Mouse (Mus musculus): ENCODE results near the gene Atp2b1. TPM values are rescaled to one million over a fixed set of nuclear protein-coding genes. Genes with fewer than 3 reads are reported as not detected.
A peak's percentile ranks its signal among the peaks of the same experiment; 100 is the strongest.

The Atp2b1 gene
- polyA plus RNA-seq, 1 experiment from 2014 or later, result 149 TPM

DNA sequence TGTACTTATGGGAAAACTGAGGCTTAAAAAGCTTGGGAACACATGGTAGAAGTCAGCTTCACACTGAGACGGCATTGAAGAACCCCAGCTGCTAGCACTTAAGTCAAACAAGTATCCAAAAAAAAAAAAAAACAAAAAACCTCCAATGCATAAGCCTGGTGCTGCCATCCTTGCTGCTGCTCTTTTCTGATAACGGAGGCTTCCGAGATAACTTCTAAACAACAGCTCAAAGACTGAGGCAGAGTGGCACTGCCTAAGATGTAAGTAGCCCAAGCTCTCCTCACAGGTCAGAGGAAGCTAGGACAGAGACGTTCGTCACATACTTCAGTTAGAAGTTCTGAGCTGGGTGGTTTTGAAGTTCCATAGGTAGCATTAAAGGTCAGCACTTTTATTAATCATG lies 113.3 kb downstream of the Atp2b1 start:
- no peak overlapping the region for H3K9ac ChIP-seq (ENCODE audit: low read depth, low read length)
- no peak for ATAC-seq (ENCODE audit: low FRiP score, low TSS enrichment)
- 87% methylated on average over 5 of the region's 5 CpGs for WGBS
- no peak overlapping the region for H3K4me2 ChIP-seq (replicated peaks; ENCODE audit: low read depth, low read length)
- no peaks in the 10 kb centered on the region for H3K4me1 ChIP-seq (ENCODE audit: control insufficient read depth, insufficient read depth, low read length)
- no peaks in the 10 kb centered on the region for H3K27me3 ChIP-seq (ENCODE audit: control insufficient read depth, insufficient read depth, low read length)
- no peak overlapping the region for H3K27ac ChIP-seq (ENCODE audit: low read depth, low read length)
- H3K36me3 ChIP-seq (ENCODE audit: control insufficient read depth, insufficient read depth, low read length), result 0 out of 2 replicates have a peak, but pooled peaks cover 6% of the 10 kb centered on the region
- H3K4me3 ChIP-seq (ENCODE audit: low read length), result no peak overlapping the region
- H3K9me3 ChIP-seq (ENCODE audit: control insufficient read depth, low read length), result no peaks in the 10 kb centered on the region

DNA sequence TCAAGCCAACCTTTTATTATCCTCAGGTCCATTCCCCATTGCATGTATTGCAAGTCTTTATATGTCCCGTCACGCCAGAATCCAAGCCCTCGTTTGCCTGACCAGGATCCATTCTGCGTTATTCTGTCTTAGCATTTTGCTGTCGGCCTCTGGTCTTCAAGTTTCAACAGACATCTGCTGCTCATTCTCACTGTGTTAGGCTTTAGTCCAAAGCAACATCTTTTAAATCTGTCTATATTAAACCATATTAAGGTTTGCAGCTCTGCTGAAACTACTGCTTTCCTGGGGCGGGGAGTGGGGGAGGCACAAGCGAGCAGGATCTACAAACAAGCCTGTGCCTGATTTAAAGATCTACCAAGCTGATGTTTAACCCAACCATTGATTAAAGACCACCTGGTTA lies 115.6 kb downstream of the Atp2b1 start:
- no peak for ATAC-seq (ENCODE audit: low FRiP score, low TSS enrichment)
- no peaks in the 10 kb centered on the region for H3K27me3 ChIP-seq (ENCODE audit: control insufficient read depth, insufficient read depth, low read length)
- H3K9ac ChIP-seq (ENCODE audit: low read depth, low read length), result no peak overlapping the region
- H3K36me3 ChIP-seq (ENCODE audit: control insufficient read depth, insufficient read depth, low read length), result 0 out of 2 replicates have a peak, but pooled peaks cover 3% of the 10 kb centered on the region
- WGBS, result 90% methylated on average over 7 of the region's 7 CpGs
- no peaks in the 10 kb centered on the region for H3K9me3 ChIP-seq (ENCODE audit: control insufficient read depth, low read length)
- no peaks in the 10 kb centered on the region for H3K4me1 ChIP-seq (ENCODE audit: control insufficient read depth, insufficient read depth, low read length)
- no peak overlapping the region for H3K4me2 ChIP-seq (replicated peaks; ENCODE audit: low read depth, low read length)
- no peak overlapping the region for H3K27ac ChIP-seq (ENCODE audit: low read depth, low read length)
- H3K4me3 ChIP-seq (ENCODE audit: low read length), result no peak overlapping the region

DNA sequence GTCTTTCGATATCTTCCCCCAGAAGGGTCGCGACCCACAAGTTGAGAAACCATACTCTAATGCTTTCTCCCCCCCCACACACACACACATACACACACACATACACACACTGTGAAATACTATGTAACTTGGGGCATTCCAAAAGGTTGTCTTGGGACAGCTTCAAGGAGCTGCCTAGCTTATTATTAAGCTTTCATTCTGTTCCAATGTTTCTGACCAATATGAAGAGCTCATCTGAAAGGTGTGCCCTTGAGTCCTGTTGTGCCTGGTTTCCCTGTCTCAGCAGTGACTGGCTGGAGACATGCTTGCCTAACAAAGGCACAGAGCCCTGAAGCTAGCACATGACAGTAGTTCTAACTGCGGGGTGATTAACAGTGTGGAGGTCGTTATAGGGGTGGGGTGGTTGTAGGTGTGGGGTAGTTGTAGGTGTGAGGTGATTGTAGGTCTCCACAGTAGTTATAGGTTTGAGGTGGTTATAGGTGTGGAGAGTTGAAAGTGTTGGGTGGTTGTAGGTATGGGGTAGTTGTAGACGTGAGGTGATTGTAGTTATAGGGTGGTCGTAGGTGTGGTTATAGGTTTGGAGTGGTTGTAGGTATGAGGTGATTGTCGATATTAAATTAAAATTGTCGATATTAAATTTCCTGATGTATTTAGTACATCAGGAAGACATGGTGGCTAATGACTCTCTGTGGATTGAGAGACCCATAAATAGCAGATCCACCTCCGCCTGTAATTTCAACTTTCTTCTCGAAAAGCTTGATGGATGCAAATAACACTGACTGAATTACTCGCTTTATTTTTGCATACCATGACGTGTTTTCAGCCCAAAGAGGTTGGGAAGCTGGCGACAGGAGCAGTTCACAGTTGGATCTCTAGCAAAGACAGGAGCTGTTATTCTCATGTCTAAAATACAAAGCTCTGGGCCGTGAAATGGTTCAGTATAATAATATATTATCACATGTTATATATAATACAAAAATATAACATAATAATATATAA lies 119.9 kb downstream of the Atp2b1 start:
- Histone ChIP-seq H3K36me3 (ENCODE audit: control insufficient read depth, insufficient read depth, low read length) (no peaks in the 10 kb centered on the region), H3K9ac (ENCODE audit: low read depth, low read length) (no peak overlapping the region), H3K4me1 (ENCODE audit: control insufficient read depth, insufficient read depth, low read length) (0 out of 2 replicates have a peak, but pooled peaks cover 6% of the 10 kb centered on the region), H3K4me2 (replicated peaks; ENCODE audit: low read depth, low read length) (no peak overlapping the region), H3K9me3 (ENCODE audit: control insufficient read depth, low read length) (no peaks in the 10 kb centered on the region), H3K27me3 (ENCODE audit: control insufficient read depth, insufficient read depth, low read length) (no peaks in the 10 kb centered on the region), H3K27ac (ENCODE audit: low read depth, low read length) (no peak overlapping the region), H3K4me3 (ENCODE audit: low read length) (no peak overlapping the region)
- no peak for ATAC-seq (ENCODE audit: low FRiP score, low TSS enrichment)
- 92% methylated on average over 15 of the region's 15 CpGs for WGBS

DNA sequence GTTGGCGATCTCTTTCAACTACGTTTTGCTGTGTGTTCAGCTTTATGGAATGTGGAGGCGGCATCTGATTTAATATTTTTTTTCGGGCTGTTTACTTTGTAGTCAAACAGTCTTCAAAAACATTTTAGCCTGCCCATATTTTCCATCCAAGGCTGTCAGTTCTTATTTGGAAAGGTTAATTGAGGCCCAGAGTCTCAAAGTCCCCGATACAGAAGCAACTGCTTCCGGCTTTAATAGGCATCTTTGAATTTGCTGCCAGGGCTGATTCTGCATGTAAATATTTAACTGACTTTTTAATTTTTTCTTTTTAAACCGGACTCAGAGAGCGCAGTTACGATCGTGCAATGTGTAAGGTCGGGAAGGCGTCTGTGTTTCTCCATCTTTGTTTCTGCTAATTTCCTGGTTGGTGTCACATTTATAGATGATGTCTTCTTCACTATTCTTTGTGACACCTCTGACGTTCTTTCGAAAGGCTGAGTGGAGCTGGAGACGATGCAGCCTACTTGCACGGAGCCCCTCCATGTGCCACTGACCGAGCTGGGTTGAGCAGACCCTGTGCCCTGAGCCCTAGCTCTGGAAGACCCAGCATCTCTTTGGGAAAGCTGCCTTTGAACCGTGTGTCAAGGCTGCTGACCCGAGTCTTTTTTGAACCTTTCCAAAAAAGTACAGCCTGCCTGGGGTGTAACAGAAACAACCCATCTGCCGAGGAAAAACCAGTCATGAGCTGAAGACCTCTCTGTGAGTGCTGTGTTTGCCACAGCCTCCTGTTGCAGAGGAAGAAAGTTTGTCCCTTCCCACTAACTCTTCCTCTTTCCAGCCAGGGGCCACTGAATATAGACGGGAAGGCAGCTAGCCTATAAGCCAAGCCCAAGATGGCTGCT lies 123.2 kb downstream of the Atp2b1 start:
- 74% methylated on average over 21 of the region's 21 CpGs for WGBS
- no peak for ATAC-seq (ENCODE audit: low FRiP score, low TSS enrichment)
- Histone ChIP-seq H3K9me3 (ENCODE audit: control insufficient read depth, low read length) (no peaks in the 10 kb centered on the region), H3K36me3 (ENCODE audit: control insufficient read depth, insufficient read depth, low read length) (no peaks in the 10 kb centered on the region), H3K4me3 (ENCODE audit: low read length) (no peak overlapping the region), H3K4me2 (replicated peaks; ENCODE audit: low read depth, low read length) (no peak overlapping the region), H3K9ac (ENCODE audit: low read depth, low read length) (no peak overlapping the region), H3K27me3 (ENCODE audit: control insufficient read depth, insufficient read depth, low read length) (no peaks in the 10 kb centered on the region), H3K27ac (ENCODE audit: low read depth, low read length) (0 out of 2 replicates have a peak overlapping the region, but pooled peaks have one; percentile 24), H3K4me1 (ENCODE audit: control insufficient read depth, insufficient read depth, low read length) (0 out of 2 replicates have a peak, but pooled peaks cover 6% of the 10 kb centered on the region)

DNA sequence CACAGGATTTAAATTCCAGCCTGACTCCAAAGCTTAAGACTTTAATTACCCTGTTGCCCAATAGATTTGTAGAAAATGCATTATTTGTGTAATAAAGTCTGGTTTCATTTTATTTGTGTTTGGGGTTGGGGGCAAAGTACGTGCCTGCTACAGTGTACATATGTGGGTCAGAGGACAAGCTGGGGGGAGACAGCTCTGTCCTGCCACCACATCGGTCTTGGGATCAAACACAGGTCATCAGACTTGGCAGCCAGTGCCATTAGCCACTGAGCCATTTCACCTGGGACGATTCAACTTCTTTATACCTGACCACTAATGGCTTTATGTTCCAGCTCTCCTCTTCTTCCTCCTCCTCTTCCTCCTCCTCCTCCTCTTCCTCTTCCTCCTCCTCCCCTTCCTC lies 124.7 kb downstream of the Atp2b1 start:
- Histone ChIP-seq H3K9ac (ENCODE audit: low read depth, low read length) (no peak overlapping the region), H3K36me3 (ENCODE audit: control insufficient read depth, insufficient read depth, low read length) (no peaks in the 10 kb centered on the region), H3K4me1 (ENCODE audit: control insufficient read depth, insufficient read depth, low read length) (0 out of 2 replicates have a peak, but pooled peaks cover 6% of the 10 kb centered on the region), H3K27me3 (ENCODE audit: control insufficient read depth, insufficient read depth, low read length) (no peaks in the 10 kb centered on the region), H3K9me3 (ENCODE audit: control insufficient read depth, low read length) (no peaks in the 10 kb centered on the region), H3K4me3 (ENCODE audit: low read length) (no peak overlapping the region), H3K4me2 (replicated peaks; ENCODE audit: low read depth, low read length) (no peak overlapping the region), H3K27ac (ENCODE audit: low read depth, low read length) (no peak overlapping the region)
- ATAC-seq (ENCODE audit: low FRiP score, low TSS enrichment), result no peak
- WGBS, result 79% methylated on average over 3 of the region's 3 CpGs

DNA sequence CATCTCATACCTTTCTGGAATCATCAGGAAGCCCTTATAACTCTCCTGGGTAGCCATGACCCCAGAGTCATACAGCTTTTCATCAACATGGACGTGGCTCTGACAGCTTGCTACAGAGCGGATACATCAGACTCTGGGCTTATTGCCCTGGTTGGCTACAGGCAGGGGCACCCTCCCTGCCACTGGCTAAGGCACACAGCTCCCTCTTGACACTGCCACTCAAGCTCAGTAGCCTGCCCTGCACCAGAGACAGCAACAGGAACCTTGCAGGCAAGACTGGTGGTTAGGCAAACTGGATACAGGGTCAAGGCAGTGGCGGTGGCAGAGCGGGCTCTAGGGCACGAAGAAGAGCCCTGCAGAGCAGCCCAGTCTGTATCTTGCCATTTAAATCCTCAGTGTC lies 126.0 kb downstream of the Atp2b1 start:
- H3K9ac ChIP-seq (ENCODE audit: low read depth, low read length), result no peak overlapping the region
- H3K27ac ChIP-seq (ENCODE audit: low read depth, low read length), result no peak overlapping the region
- H3K4me1 ChIP-seq (ENCODE audit: control insufficient read depth, insufficient read depth, low read length), result 0 out of 2 replicates have a peak, but pooled peaks cover 6% of the 10 kb centered on the region
- no peaks in the 10 kb centered on the region for H3K27me3 ChIP-seq (ENCODE audit: control insufficient read depth, insufficient read depth, low read length)
- H3K36me3 ChIP-seq (ENCODE audit: control insufficient read depth, insufficient read depth, low read length), result no peaks in the 10 kb centered on the region
- no peak overlapping the region for H3K4me2 ChIP-seq (replicated peaks; ENCODE audit: low read depth, low read length)
- H3K4me3 ChIP-seq (ENCODE audit: low read length), result no peak overlapping the region
- 78% methylated on average over 5 of the region's 5 CpGs for WGBS
- no peaks in the 10 kb centered on the region for H3K9me3 ChIP-seq (ENCODE audit: control insufficient read depth, low read length)
- no peak for ATAC-seq (ENCODE audit: low FRiP score, low TSS enrichment)

DNA sequence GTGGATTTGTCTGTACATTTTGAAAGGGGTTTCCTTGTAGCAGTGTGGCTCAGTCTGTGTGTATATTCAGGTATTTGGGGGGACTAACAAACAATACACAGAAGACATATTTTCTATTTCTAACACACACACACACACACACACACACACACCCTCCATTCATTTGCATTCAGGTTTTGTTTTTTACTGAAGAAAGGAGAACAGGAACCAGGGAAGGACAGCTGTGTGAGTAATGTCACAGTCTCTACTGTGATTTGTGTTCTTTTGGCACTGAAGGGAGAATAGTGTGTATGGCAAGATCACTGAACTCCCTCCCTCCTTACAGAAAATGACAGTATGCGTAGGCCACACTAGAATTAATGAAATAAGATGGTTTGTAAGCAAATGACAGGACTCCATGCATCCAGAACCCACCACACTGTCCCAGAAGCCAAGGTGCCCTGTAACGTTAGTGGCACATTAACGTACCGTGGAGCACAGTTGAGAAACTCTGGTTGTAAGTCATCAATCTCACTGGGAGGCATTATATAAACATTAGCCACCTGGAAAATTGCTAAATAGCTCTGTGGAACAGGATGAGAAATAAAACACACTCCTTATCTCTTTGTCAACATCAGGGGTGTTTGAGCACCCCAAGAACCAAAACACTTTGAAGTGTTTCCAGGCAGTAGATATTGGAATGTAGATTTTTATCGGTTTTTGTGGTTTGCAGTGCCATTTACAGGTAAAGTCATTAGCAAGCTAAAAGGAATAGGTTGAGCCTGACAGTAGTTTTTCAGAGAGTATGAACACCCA lies 132.7 kb downstream of the Atp2b1 start:
- no peak overlapping the region for H3K4me3 ChIP-seq (ENCODE audit: low read length)
- no peaks in the 10 kb centered on the region for H3K27me3 ChIP-seq (ENCODE audit: control insufficient read depth, insufficient read depth, low read length)
- H3K36me3 ChIP-seq (ENCODE audit: control insufficient read depth, insufficient read depth, low read length), result no peaks in the 10 kb centered on the region
- ATAC-seq (ENCODE audit: low FRiP score, low TSS enrichment), result peak; percentile 83; the same call in 1 of the 2 replicates
- peaks cover 4% of the 10 kb centered on the region; the same call in 1 of the 2 replicates for H3K4me1 ChIP-seq (ENCODE audit: control insufficient read depth, insufficient read depth, low read length)
- H3K9ac ChIP-seq (ENCODE audit: low read depth, low read length), result no peak overlapping the region
- WGBS, result 21% methylated on average over 5 of the region's 5 CpGs
- no peaks in the 10 kb centered on the region for H3K9me3 ChIP-seq (ENCODE audit: control insufficient read depth, low read length)
- no peak overlapping the region for H3K4me2 ChIP-seq (replicated peaks; ENCODE audit: low read depth, low read length)
- H3K27ac ChIP-seq (ENCODE audit: low read depth, low read length), result no peak overlapping the region

DNA sequence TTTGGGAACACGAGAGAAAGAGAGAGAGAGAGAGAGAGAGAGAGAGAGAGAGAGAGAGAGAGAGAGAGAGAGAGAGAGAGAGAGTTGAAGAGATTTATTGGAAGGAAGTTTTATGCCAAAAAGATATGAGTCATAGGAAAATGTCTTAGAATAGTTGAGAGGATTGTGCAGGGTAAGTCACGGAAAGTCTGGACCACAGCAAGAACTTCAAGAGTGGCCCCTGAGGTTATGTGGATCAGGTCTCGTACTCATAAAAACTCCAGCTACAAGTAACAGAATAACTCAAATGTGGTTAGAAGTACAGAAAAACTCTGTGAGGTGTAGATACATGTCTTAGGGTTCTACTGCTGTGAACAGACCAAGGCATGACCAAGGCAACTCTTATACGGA lies 133.3 kb downstream of the Atp2b1 start:
- WGBS, result 55% methylated on average over 4 of the region's 4 CpGs
- H3K36me3 ChIP-seq (ENCODE audit: control insufficient read depth, insufficient read depth, low read length), result no peaks in the 10 kb centered on the region
- no peak overlapping the region for H3K4me2 ChIP-seq (replicated peaks; ENCODE audit: low read depth, low read length)
- H3K4me3 ChIP-seq (ENCODE audit: low read length), result no peak overlapping the region
- no peak overlapping the region for H3K27ac ChIP-seq (ENCODE audit: low read depth, low read length)
- no peaks in the 10 kb centered on the region for H3K9me3 ChIP-seq (ENCODE audit: control insufficient read depth, low read length)
- H3K9ac ChIP-seq (ENCODE audit: low read depth, low read length), result no peak overlapping the region
- peaks cover 4% of the 10 kb centered on the region; the same call in 1 of the 2 replicates for H3K4me1 ChIP-seq (ENCODE audit: control insufficient read depth, insufficient read depth, low read length)
- no peaks in the 10 kb centered on the region for H3K27me3 ChIP-seq (ENCODE audit: control insufficient read depth, insufficient read depth, low read length)
- ATAC-seq (ENCODE audit: low FRiP score, low TSS enrichment), result no peak

All from kidney, embryonic 14.5 days (tissue).